Mouse (Mus musculus) T-helper 17 cell (primary cell): ENCODE measurements around the gene Sgcb.
"Not testable (repeated sequence)": the region's sequence is repeated elsewhere in the genome, so short reads cannot be mapped to it uniquely, and the experiment has no call there.

ENCODE experiments used
- in situ Hi-C, 2 experiments: fragments of 300-600 bp; cut with MboI, MseI; formaldehyde crosslinking; loops; 1 replicate in 1 of 2; 2 replicates in 1 of 2; pipeline ENCODE4 v1.15.1; 2025; ENCODE audit warnings: high pct_unique_total_duplicates in 2 of 2

Gene Sgcb

DNA sequence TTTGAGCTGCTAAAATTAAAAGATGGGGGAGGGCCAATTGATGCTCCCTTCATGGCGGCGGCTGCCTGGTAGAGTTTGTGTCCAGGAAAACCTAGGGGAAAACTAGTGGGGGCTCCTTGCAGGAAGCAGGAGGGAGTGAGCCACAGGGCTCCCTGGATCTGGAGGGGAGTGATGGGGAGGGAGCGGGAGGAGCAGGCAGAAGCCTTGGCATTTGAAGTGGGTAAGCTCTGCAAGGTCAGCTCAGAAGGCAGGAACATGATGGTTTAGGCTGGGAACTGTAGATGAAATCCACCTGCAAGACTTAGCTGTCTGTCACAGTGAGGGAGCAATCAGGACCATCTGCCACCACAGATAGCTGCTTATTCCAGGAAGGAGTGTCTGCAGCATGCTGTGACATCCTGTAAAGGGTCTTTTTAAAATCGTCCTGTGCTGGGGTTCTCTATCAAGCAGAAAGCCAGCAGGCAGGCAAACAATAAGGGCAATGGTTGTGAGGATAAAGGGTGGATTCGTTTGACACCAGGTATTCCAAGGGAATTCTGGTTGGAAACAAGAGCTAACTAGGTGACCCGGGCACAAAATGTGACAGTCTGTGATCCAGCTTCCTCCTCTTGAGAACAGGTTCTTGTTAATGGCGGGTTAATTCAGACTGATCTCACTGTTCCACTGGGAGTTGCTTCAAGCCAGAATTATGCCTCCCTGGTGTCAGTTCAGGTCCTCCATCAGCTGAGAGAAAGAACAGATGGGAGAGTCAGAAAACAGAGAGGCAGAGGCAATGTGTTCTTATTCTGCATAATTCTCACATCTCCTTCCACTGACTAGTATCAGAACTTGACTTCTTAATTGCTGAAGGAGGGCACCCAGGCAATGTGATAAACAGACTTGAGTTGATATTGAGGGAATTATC, 62.1 kb downstream of the Sgcb start:
- in situ Hi-C loops = no loop called here

DNA sequence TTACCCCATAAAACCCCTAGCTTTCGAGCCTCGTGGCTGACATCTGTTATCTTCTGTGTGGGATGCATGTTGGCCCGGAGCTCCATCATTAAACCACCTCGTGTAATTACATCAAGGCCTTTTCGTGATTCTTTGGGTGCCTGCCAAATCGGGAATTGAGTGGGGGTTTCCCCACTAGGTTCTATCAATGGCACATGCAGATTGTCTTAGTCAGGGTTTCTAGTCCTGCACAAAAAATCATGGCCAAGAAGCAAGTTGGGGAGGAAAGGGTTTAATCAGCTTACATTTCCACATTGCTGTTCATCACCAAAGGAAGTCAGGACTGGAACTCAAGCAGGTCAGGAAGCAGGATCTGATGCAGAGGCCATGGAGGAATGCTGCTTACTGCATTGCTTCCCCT, 63.6 kb downstream of the Sgcb start:
- in situ Hi-C loops = not testable (repeated sequence)
